Comparison of ENCODE assay signal across 31 mouse cellular contexts in genomic region chr5:114007753-114008453, GRCm38 (mm10). TPM values are rescaled to one million over a fixed set of nuclear protein-coding genes. Genes with fewer than 3 reads are reported as not detected.
A peak's percentile ranks its signal among the peaks of the same experiment; 100 is the strongest.
DNase-seq lines count a peak whose midpoint lies in the region; ATAC-seq and TF ChIP-seq lines count a peak whose summit lies in the region.
"Had no signal": no experiment of that assay in that cellular context is flagged by ENCODE, and none has a peak within 500 bp of the region (broad histone marks: within the 10 kb centered on the region; RNA-seq: fewer than 3 reads in every experiment).

No protein-coding gene starts in this region.

- no peak for TF ChIP-seq POLR2A in cerebellum, adult 2 months (IDR thresholded peaks at IDR 0.05; ENCODE audit: borderline replicate concordance, insufficient read depth, low read length)

- peak; percentile 48 for ATAC-seq in forebrain, postnatal 0 days
- no peak for ATAC-seq in forebrain, embryonic 12.5 days (ENCODE audit: low FRiP score)
- ATAC-seq in limb, embryonic 11.5 days (ENCODE audit: insufficient number of reproducible peaks, low FRiP score, low TSS enrichment, low read depth): 0 out of 2 replicates have a peak, but pooled peaks have one; percentile 21
- ATAC-seq: CD4-positive, CD25-positive, alpha-beta regulatory T cell, adult 4 months; forebrain, embryonic 15.5 days; intestine, embryonic 16.5 days had no signal

- H3K4me2 ChIP-seq in forebrain, postnatal 0 days (ENCODE audit: low read depth): no peak overlapping the region
- no peak overlapping the region for H3K4me2 ChIP-seq in forebrain, embryonic 12.5 days
- H3K4me2 ChIP-seq in limb, embryonic 11.5 days (ENCODE audit: low read depth, severe bottlenecking): no peak overlapping the region
- H3K4me2 ChIP-seq: forebrain, embryonic 15.5 days; heart, embryonic 11.5 days; limb, embryonic 13.5 days; liver, embryonic 11.5 days; lung, embryonic 15.5 days; midbrain, embryonic 12.5 days; stomach, embryonic 15.5 days had no signal

- no peak overlapping the region for H3K4me3 ChIP-seq in cerebellum, adult 2 months (replicated peaks; ENCODE audit: insufficient read depth, low read depth, low read length)
- no peak overlapping the region for H3K4me3 ChIP-seq in forebrain, postnatal 0 days (ENCODE audit: low read depth, low read length)
- H3K4me3 ChIP-seq in forebrain, embryonic 12.5 days (replicated peaks): no peak overlapping the region
- no peak overlapping the region for H3K4me3 ChIP-seq in limb, embryonic 11.5 days (ENCODE audit: low read depth, low read length)
- no peak overlapping the region for H3K4me3 ChIP-seq in limb, embryonic 10.5 days
- H3K4me3 ChIP-seq: forebrain, embryonic 15.5 days; gastrocnemius, adult 2 months; limb, embryonic 13.5 days; lung, embryonic 15.5 days; midbrain, embryonic 12.5 days; stomach, embryonic 15.5 days had no signal

- no peak for TF ChIP-seq CTCF in cerebellum, adult 2 months (IDR thresholded peaks at IDR 0.05; ENCODE audit: borderline replicate concordance, insufficient read depth, low read depth, low read length)
- TF ChIP-seq CTCF in forebrain, postnatal 0 days (IDR thresholded peaks at IDR 0.05; ENCODE audit: low read depth): no peak

- H3K4me1 ChIP-seq in cerebellum, adult 2 months (ENCODE audit: control insufficient read depth, insufficient read depth, low read length): no peaks in the 10 kb centered on the region
- no peaks in the 10 kb centered on the region for H3K4me1 ChIP-seq in forebrain, postnatal 0 days (ENCODE audit: insufficient read depth)
- H3K4me1 ChIP-seq in forebrain, embryonic 12.5 days: no peaks in the 10 kb centered on the region
- no peaks in the 10 kb centered on the region for H3K4me1 ChIP-seq in limb, embryonic 11.5 days (ENCODE audit: control insufficient read depth, insufficient read depth, low read length)
- H3K4me1 ChIP-seq in limb, embryonic 10.5 days: peaks cover 23% of the 10 kb centered on the region
- H3K4me1 ChIP-seq: forebrain, embryonic 15.5 days; limb, embryonic 13.5 days; lung, embryonic 15.5 days; midbrain, embryonic 12.5 days; stomach, embryonic 15.5 days had no signal

- no peak overlapping the region for H3K9ac ChIP-seq in forebrain, postnatal 0 days
- H3K9ac ChIP-seq in forebrain, embryonic 12.5 days: no peak overlapping the region
- H3K9ac ChIP-seq in limb, embryonic 11.5 days (ENCODE audit: low read length): no peak overlapping the region
- H3K9ac ChIP-seq: forebrain, embryonic 15.5 days; limb, embryonic 13.5 days; lung, embryonic 15.5 days; midbrain, embryonic 12.5 days; stomach, embryonic 15.5 days had no signal

- no peaks in the 10 kb centered on the region for H3K36me3 ChIP-seq in forebrain, postnatal 0 days (ENCODE audit: insufficient read depth)
- H3K36me3 ChIP-seq in forebrain, embryonic 12.5 days (replicated peaks): no peaks in the 10 kb centered on the region
- no peaks in the 10 kb centered on the region for H3K36me3 ChIP-seq in limb, embryonic 11.5 days (ENCODE audit: control insufficient read depth, insufficient read depth, low read length)
- no peaks in the 10 kb centered on the region for H3K36me3 ChIP-seq in limb, embryonic 10.5 days
- H3K36me3 ChIP-seq: forebrain, embryonic 15.5 days; limb, embryonic 13.5 days; lung, embryonic 15.5 days; midbrain, embryonic 12.5 days; stomach, embryonic 15.5 days had no signal

- no peaks in the 10 kb centered on the region for H3K9me3 ChIP-seq in forebrain, postnatal 0 days (ENCODE audit: low read length)
- H3K9me3 ChIP-seq in forebrain, embryonic 12.5 days: no peaks in the 10 kb centered on the region
- no peaks in the 10 kb centered on the region for H3K9me3 ChIP-seq in limb, embryonic 11.5 days (ENCODE audit: control insufficient read depth, low read length)
- H3K9me3 ChIP-seq in limb, embryonic 10.5 days (replicated peaks): no peaks in the 10 kb centered on the region
- H3K9me3 ChIP-seq: forebrain, embryonic 15.5 days; limb, embryonic 13.5 days; lung, embryonic 15.5 days; midbrain, embryonic 12.5 days; stomach, embryonic 15.5 days had no signal

- H3K27me3 ChIP-seq in cerebellum, adult 2 months (ENCODE audit: control insufficient read depth, insufficient read depth, low read length): no peaks in the 10 kb centered on the region
- H3K27me3 ChIP-seq in forebrain, postnatal 0 days (ENCODE audit: insufficient read depth, low read length): no peaks in the 10 kb centered on the region
- H3K27me3 ChIP-seq in forebrain, embryonic 12.5 days: no peaks in the 10 kb centered on the region
- no peaks in the 10 kb centered on the region for H3K27me3 ChIP-seq in limb, embryonic 11.5 days (ENCODE audit: control insufficient read depth, insufficient read depth, low read length)
- peaks cover 7% of the 10 kb centered on the region for H3K27me3 ChIP-seq in limb, embryonic 10.5 days (ENCODE audit: low read depth, poor library complexity, severe bottlenecking)
- H3K27me3 ChIP-seq: forebrain, embryonic 15.5 days; limb, embryonic 13.5 days; lung, embryonic 15.5 days; midbrain, embryonic 12.5 days; stomach, embryonic 15.5 days had no signal

- peak; percentile 31 to 60 for DNase-seq in cerebellum, adult 2 months
- no peak for DNase-seq in cerebellum, postnatal 36 days
- DNase-seq in forebrain, postnatal 0 days: no peak
- DNase-seq in limb, embryonic 11.5 days (ENCODE audit: low spot score): no peak
- no peak for DNase-seq in limb, embryonic 10.5 days (ENCODE audit: low spot score)
- DNase-seq in retina, postnatal 1 day: peak; percentile 60
- DNase-seq: adrenal gland, postnatal 25 days; gastrocnemius, adult 2 months; gastrocnemius, postnatal 36 days; heart, adult 18-20 months; heart, postnatal 36 days; kidney, adult 9 months; kidney, postnatal 10 days; layer of hippocampus, adult 9-11 months; right cerebral cortex, postnatal 25 days had no signal

- no peak overlapping the region for H3K27ac ChIP-seq in cerebellum, adult 2 months (ENCODE audit: insufficient read depth, low read length)
- H3K27ac ChIP-seq in forebrain, postnatal 0 days (ENCODE audit: low read depth, low read length): no peak overlapping the region
- no peak overlapping the region for H3K27ac ChIP-seq in forebrain, embryonic 12.5 days
- H3K27ac ChIP-seq in limb, embryonic 11.5 days (replicated peaks; ENCODE audit: low read depth, low read length): no peak overlapping the region
- no peak overlapping the region for H3K27ac ChIP-seq in limb, embryonic 10.5 days
- H3K27ac ChIP-seq: forebrain, embryonic 15.5 days; gastrocnemius, adult 2 months; limb, embryonic 13.5 days; lung, embryonic 15.5 days; midbrain, embryonic 12.5 days; stomach, embryonic 15.5 days had no signal

- WGBS in cerebellum, adult 2 months: 48% methylated on average over 12 of the region's 12 CpGs
- WGBS in forebrain, postnatal 0 days: 63% methylated on average over 12 of the region's 12 CpGs
- WGBS in forebrain, embryonic 12.5 days: 72% methylated on average over 12 of the region's 12 CpGs
- WGBS in limb, embryonic 11.5 days: 88% methylated on average over 12 of the region's 12 CpGs
- WGBS in limb, embryonic 10.5 days: 91% methylated on average over 12 of the region's 12 CpGs

RNA-seq across cellular contexts. Expression of gene Dao, which starts 4.4 kb away (rescaled TPM):
- 51.3 and 63.2 TPM in 2 replicates for polyA plus RNA-seq in cerebellum, adult 2 months (2012; rRNA removed)
- total RNA-seq in forebrain, postnatal 0 days (2014; rRNA removed): not detected in 2 replicates
- not detected in 2 replicates for polyA plus RNA-seq in forebrain, postnatal 0 days (2015; fragmentation: Nextera tagmentation; extraction: Ambion mirVana)
- polyA plus RNA-seq in forebrain, embryonic 12.5 days (2016; fragmentation: Nextera tagmentation; extraction: Ambion mirVana): not detected in 2 replicates
- not detected in 2 replicates for polyA plus RNA-seq in limb, embryonic 11.5 days (2014; fragmentation: Nextera tagmentation; extraction: Ambion mirVana)
- not detected in 2 replicates for polyA plus RNA-seq in limb, embryonic 10.5 days (2016; fragmentation: Nextera tagmentation; extraction: Ambion mirVana)
- total RNA-seq: adrenal gland, postnatal 25 days; gastrocnemius, adult 2 months; gastrocnemius, postnatal 36 days; heart, adult 18-20 months; heart, postnatal 36 days; left cerebral cortex, postnatal 10 days; megakaryocyte progenitor cell, adult 5-6 weeks; monocyte, adult 5-6 weeks had no signal
- polyA plus RNA-seq: cortical plate, adult 2 months; forebrain, embryonic 15.5 days; heart, embryonic 11.5 days; heart, embryonic 16.5 days; limb, embryonic 13.5 days; liver, embryonic 11.5 days; lung, embryonic 15.5 days; midbrain, embryonic 12.5 days; neural tube, embryonic 14.5 days had no signal

RNA-seq across cellular contexts. Expression of gene Ssh1, which starts 14.2 kb away (rescaled TPM):
- polyA plus RNA-seq in cerebellum, adult 2 months (2012; rRNA removed): 15.0 and 16.7 TPM in 2 replicates
- total RNA-seq in forebrain, postnatal 0 days (2014; rRNA removed): 7.9 and 11.5 TPM in 2 replicates
- 8.2 and 10.4 TPM in 2 replicates for polyA plus RNA-seq in forebrain, postnatal 0 days (2015; fragmentation: Nextera tagmentation; extraction: Ambion mirVana)
- polyA plus RNA-seq in forebrain, embryonic 12.5 days (2016; fragmentation: Nextera tagmentation; extraction: Ambion mirVana): 19.0 and 19.9 TPM in 2 replicates
- 27.3 and 28.1 TPM in 2 replicates for polyA plus RNA-seq in limb, embryonic 11.5 days (2014; fragmentation: Nextera tagmentation; extraction: Ambion mirVana)
- 13.6 and 16.4 TPM in 2 replicates for polyA plus RNA-seq in limb, embryonic 10.5 days (2016; fragmentation: Nextera tagmentation; extraction: Ambion mirVana)

RNA-seq across cellular contexts. Expression of gene Usp30, which starts 57.4 kb away (rescaled TPM):
- polyA plus RNA-seq in cerebellum, adult 2 months (2012; rRNA removed): 42.9 and 44.1 TPM in 2 replicates
- 28.5 and 47.7 TPM in 2 replicates for total RNA-seq in forebrain, postnatal 0 days (2014; rRNA removed)
- 14.4 and 18.0 TPM in 2 replicates for polyA plus RNA-seq in forebrain, postnatal 0 days (2015; fragmentation: Nextera tagmentation; extraction: Ambion mirVana)
- 15.8 and 16.9 TPM in 2 replicates for polyA plus RNA-seq in forebrain, embryonic 12.5 days (2016; fragmentation: Nextera tagmentation; extraction: Ambion mirVana)
- polyA plus RNA-seq in limb, embryonic 11.5 days (2014; fragmentation: Nextera tagmentation; extraction: Ambion mirVana): 11.7 and 13.3 TPM in 2 replicates
- 12.7 and 15.5 TPM in 2 replicates for polyA plus RNA-seq in limb, embryonic 10.5 days (2016; fragmentation: Nextera tagmentation; extraction: Ambion mirVana)

Comparison
In these comparisons a context has a peak if more than half of its experiments do, and no peak if none do; other contexts are left out.
1. DNase-seq: peak in cerebellum, adult 2 months (2 of 2) and retina, postnatal 1 day (single experiment); none in cerebellum, postnatal 36 days (0 of 2), forebrain, postnatal 0 days (single experiment), limb, embryonic 11.5 days (single experiment) and limb, embryonic 10.5 days (single experiment).
2. RNA of gene Dao, which starts 4.4 kb away (polyA plus RNA-seq): 51.3 to 63.2 TPM in cerebellum, adult 2 months; not detected in forebrain, postnatal 0 days, not detected in forebrain, embryonic 12.5 days, not detected in limb, embryonic 11.5 days and not detected in limb, embryonic 10.5 days; every median in the first group is over 10 times any median in the second.